Mouse (Mus musculus) ES-Bruce4 (cell line): ENCODE results near the gene Cntn4. TPM values are rescaled to one million over a fixed set of nuclear protein-coding genes. Genes with fewer than 3 reads are reported as not detected.

Source experiments
- H3K27ac ChIP-seq: 2 replicates; pipeline ENCODE4 v1.5.1; 2012; ENCODE audit warnings: low read length, inconsistent platforms; ENCODE audit not compliant: insufficient read depth
- H3K27me3 ChIP-seq: 2 replicates; pipeline ENCODE4 v1.6.1; 2012; ENCODE audit warnings: mild to moderate bottlenecking, low read length, inconsistent platforms; ENCODE audit not compliant: control insufficient read depth, poor library complexity, insufficient read depth, severe bottlenecking
- H3K36me3 ChIP-seq: 2 replicates; pipeline ENCODE4 v1.6.1; 2012; ENCODE audit warnings: inconsistent platforms, mild to moderate bottlenecking, low read length, moderate library complexity; ENCODE audit not compliant: control insufficient read depth, poor library complexity, insufficient read depth, severe bottlenecking
- H3K4me1 ChIP-seq: one replicate; pipeline ENCODE4 v1.8.1; 2011; ENCODE audit warnings: low read length; ENCODE audit not compliant: control insufficient read depth, insufficient read depth
- H3K4me3 ChIP-seq: 2 replicates; pipeline ENCODE4 v1.5.1; 2011; ENCODE audit warnings: low read depth, mild to moderate bottlenecking, low read length
- H3K9ac ChIP-seq: 2 replicates; pipeline ENCODE4 v1.6.1; 2012; ENCODE audit warnings: low read depth, mild to moderate bottlenecking, inconsistent platforms; ENCODE audit not compliant: poor library complexity, severe bottlenecking
- H3K9me3 ChIP-seq: replicated peaks from 2 replicates; pipeline ENCODE4 v1.6.1; 2012; ENCODE audit warnings: mild to moderate bottlenecking, low read length, inconsistent platforms; ENCODE audit not compliant: control insufficient read depth, poor library complexity, insufficient read depth, severe bottlenecking
- CTCF ChIP-seq: IDR thresholded peaks from one replicate; pipeline ENCODE4 v1.8.1; 2011; ENCODE audit warnings: low read depth, low read length
- EP300 ChIP-seq: IDR thresholded peaks from 2 replicates; pipeline ENCODE4 v1.6.1; 2011; ENCODE audit warnings: low read depth, low read length; ENCODE audit not compliant: insufficient read depth
- POLR2A ChIP-seq: IDR thresholded peaks from one replicate; pipeline ENCODE4 v1.8.1; 2011; ENCODE audit warnings: low read length; ENCODE audit not compliant: insufficient read depth
- polyA plus RNA-seq: library from polyadenylated mRNA; stranded (reverse); fragments of >200 nt; gene quantifications from 2 replicates; pipeline ENCODE4 v1.2.4, GENCODE M21; 2011; ENCODE audit warnings: low read depth; ENCODE audit not compliant: missing spikeins, insufficient read depth, insufficient read length

Gene Cntn4
- polyA plus RNA-seq, 1 experiment = not detected

GRCm38 (mm10) chr6:106458166-106458565 lies 780.7 kb downstream of the Cntn4 start:
- no peaks in the 10 kb centered on the region for H3K9me3 ChIP-seq
- H3K4me1 ChIP-seq = no peaks in the 10 kb centered on the region
- no peaks in the 10 kb centered on the region for H3K36me3 ChIP-seq
- no peaks in the 10 kb centered on the region; the same call in 1 of the 2 replicates for H3K27me3 ChIP-seq
- no peak for TF ChIP-seq CTCF
- no peak for TF ChIP-seq POLR2A
- no peak for TF ChIP-seq EP300
- no peak overlapping the region for H3K9ac ChIP-seq
- no peak overlapping the region for H3K4me3 ChIP-seq
- H3K27ac ChIP-seq = no peak overlapping the region

- Histone ChIP-seq H3K4me1 (no peaks in the 10 kb centered on the region), H3K9ac (no peak overlapping the region), H3K9me3 (no peaks in the 10 kb centered on the region), H3K4me3 (no peak overlapping the region), H3K27ac (no peak overlapping the region), H3K36me3 (no peaks in the 10 kb centered on the region), H3K27me3 (no peaks in the 10 kb centered on the region; the same call in 1 of the 2 replicates)
- no peak for TF ChIP-seq POLR2A
- no peak for TF ChIP-seq CTCF
- TF ChIP-seq EP300 = no peak
Observed at GRCm38 (mm10) chr6:106462403-106462802, 784.9 kb downstream of the Cntn4 start.

- Histone ChIP-seq H3K9me3 (no peaks in the 10 kb centered on the region), H3K4me3 (no peak overlapping the region), H3K36me3 (no peaks in the 10 kb centered on the region), H3K27me3 (no peaks in the 10 kb centered on the region; the same call in 1 of the 2 replicates), H3K4me1 (no peaks in the 10 kb centered on the region), H3K9ac (no peak overlapping the region), H3K27ac (no peak overlapping the region)
- TF ChIP-seq POLR2A (no peak), EP300 (no peak), CTCF (no peak)
Observed at GRCm38 (mm10) chr6:106463857-106464256, 786.4 kb downstream of the Cntn4 start.

DNA sequence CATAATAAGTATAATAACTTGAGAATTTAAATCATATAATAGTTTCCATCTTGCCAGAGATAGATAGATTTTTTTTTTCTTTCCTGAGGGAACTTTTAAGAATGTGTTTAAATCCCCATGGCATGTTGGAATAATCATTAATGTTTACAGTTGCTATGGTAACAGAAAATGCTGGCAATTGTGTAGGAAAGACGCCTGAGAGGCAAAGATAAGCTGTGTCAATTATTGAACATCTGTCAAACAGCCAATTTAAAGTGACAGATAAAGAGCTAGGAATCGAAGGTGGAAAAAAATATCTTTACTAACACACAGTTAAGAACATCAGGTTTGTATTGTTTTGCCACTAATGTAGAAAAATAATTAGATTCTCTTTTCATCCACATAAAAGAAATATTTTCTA lies 788.3 kb downstream of the Cntn4 start:
- Histone ChIP-seq H3K9ac (no peak overlapping the region), H3K9me3 (no peaks in the 10 kb centered on the region), H3K4me3 (no peak overlapping the region), H3K4me1 (no peaks in the 10 kb centered on the region), H3K27ac (no peak overlapping the region), H3K27me3 (no peaks in the 10 kb centered on the region; the same call in 1 of the 2 replicates), H3K36me3 (no peaks in the 10 kb centered on the region)
- TF ChIP-seq EP300 (no peak), POLR2A (no peak), CTCF (no peak)

DNA sequence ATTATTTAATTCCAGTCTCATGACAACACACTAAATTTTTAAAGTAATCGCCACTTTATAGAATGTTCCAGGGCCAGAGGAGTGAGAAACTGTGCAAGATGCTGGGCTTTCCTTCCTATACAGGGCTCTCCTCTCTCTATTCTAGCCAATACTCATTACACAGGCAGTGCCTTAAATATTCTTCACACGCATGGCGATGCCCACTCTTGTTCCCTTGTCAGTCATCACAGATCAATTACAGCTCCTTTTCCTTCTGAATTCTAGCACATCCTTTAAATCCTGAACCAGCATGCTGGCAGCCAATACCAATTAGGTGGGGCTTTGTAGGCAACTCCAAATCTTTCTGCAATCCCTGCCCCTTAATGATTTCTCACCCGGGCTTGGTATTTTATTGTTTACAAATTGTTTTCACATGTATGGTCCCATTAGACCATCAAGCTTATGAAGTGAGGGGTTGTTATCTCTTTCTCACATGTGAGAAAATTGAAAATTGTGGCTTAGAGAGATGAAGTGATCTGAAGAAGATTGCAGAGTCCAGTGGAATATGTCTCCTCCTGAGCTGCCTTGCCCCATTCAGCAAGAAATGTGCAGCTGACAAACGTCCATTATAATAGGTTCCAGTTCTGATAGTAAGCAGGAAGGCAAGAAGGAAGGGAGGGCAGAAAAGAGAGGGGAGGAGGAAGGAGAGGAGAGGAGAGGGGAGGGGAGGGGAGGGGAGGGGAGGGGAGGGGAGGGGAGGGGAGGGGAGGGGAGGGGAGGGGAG lies 789.0 kb downstream of the Cntn4 start:
- no peak for TF ChIP-seq POLR2A
- TF ChIP-seq EP300 = no peak
- TF ChIP-seq CTCF = no peak
- H3K36me3 ChIP-seq = no peaks in the 10 kb centered on the region

More for the DNA sequence above, 789.0 kb downstream of the Cntn4 start:
- H3K27me3 ChIP-seq = no peaks in the 10 kb centered on the region; the same call in 1 of the 2 replicates
- H3K27ac ChIP-seq = no peak overlapping the region
- no peak overlapping the region for H3K4me3 ChIP-seq
- H3K9ac ChIP-seq = no peak overlapping the region
- H3K4me1 ChIP-seq = no peaks in the 10 kb centered on the region
- no peaks in the 10 kb centered on the region for H3K9me3 ChIP-seq
